Mouse (Mus musculus): Measurements from ENCODE around the gene Cblb.

- TF ChIP-seq CTCF (IDR thresholded peaks at IDR 0.05; ENCODE audit: extremely low read depth, insufficient read depth, low read length) = no peak
- TF ChIP-seq POLR2A (IDR thresholded peaks at IDR 0.05; ENCODE audit: extremely low read depth, insufficient read depth, low read length) = no peak
Observed at GRCm38 (mm10) chr16:52186731-52187130, 155.7 kb downstream of the Cblb start.

Measured in cortical plate, adult 2 months (tissue).